Mouse (Mus musculus) hindbrain, embryonic 12.5 days (tissue): ENCODE data around the gene Bbs9. TPM values are rescaled to one million over a fixed set of nuclear protein-coding genes. Genes with fewer than 3 reads are reported as not detected.

Experiments used
- polyA plus RNA-seq: library from polyadenylated mRNA; unstranded; fragments of >200 nt; fragmentation: Nextera tagmentation; extraction: Ambion mirVana; gene quantifications from 2 replicates; pipeline ENCODE4 v1.2.1, GENCODE M21; 2016

Gene Bbs9
- polyA plus RNA-seq, 1 experiment from 2014 or later: 19.5 TPM

Other genes starting within 250 kb of the Bbs9 start
- gene Zfp599, start 215.8 kb upstream of the Bbs9 start, polyA plus RNA-seq: 6.5 and 6.9 TPM in 2 replicates
- 39.0 and 40.3 TPM in 2 replicates for gene Zfp810, start 168.1 kb upstream of the Bbs9 start, polyA plus RNA-seq
- 28.0 and 28.6 TPM in 2 replicates for gene Anln, start 86.5 kb upstream of the Bbs9 start, polyA plus RNA-seq
- 5.7 and 7.5 TPM in 2 replicates for gene 9530077C05Rik, start 64.2 kb upstream of the Bbs9 start, polyA plus RNA-seq
- not detected in 2 replicates for gene Gm17545, start 21.4 kb upstream of the Bbs9 start, polyA plus RNA-seq
- gene Rp9, start 6.0 kb upstream of the Bbs9 start, polyA plus RNA-seq: 63.8 and 66.5 TPM in 2 replicates